Mouse (Mus musculus): ENCODE results near the gene Il22ra1. TPM values are rescaled to one million over a fixed set of nuclear protein-coding genes. Genes with fewer than 3 reads are reported as not detected.
"Not testable (repeated sequence)": the region's sequence is repeated elsewhere in the genome, so short reads cannot be mapped to it uniquely, and the experiment has no call there.

The Il22ra1 gene
- polyA plus RNA-seq, 1 experiment from 2014 or later = 0.33 TPM

- Histone ChIP-seq H3K36me3 (ENCODE audit: control insufficient read depth, insufficient read depth, low read length) (no peaks in the 10 kb centered on the region), H3K4me1 (ENCODE audit: control insufficient read depth, insufficient read depth, low read length) (no peaks in the 10 kb centered on the region), H3K4me2 (ENCODE audit: low read depth, low read length) (no peak overlapping the region), H3K9me3 (ENCODE audit: control insufficient read depth, low read length) (peaks cover 6% of the 10 kb centered on the region; the same call in 1 of the 2 replicates), H3K27ac (replicated peaks; ENCODE audit: low read depth, low read length) (no peak overlapping the region), H3K27me3 (replicated peaks; ENCODE audit: control insufficient read depth, insufficient read depth, low read length) (no peaks in the 10 kb centered on the region), H3K4me3 (ENCODE audit: low read depth, low read length) (no peak overlapping the region), H3K9ac (ENCODE audit: low read depth, low read length) (no peak overlapping the region)
- 85% methylated on average over 8 of the region's 8 CpGs for WGBS
- DNase-seq (ENCODE audit: low spot score) = no peak
- ATAC-seq (ENCODE audit: low read depth) = no peak
These were observed 13.2 kb upstream of the Il22ra1 start for GRCm38 (mm10) chr4:135714776-135715175.

GRCm38 (mm10) chr4:135716438-135716837, 11.5 kb upstream of the Il22ra1 start:
- ATAC-seq (ENCODE audit: low read depth); H3K4me2 ChIP-seq (ENCODE audit: low read depth, low read length); H3K27ac ChIP-seq (replicated peaks; ENCODE audit: low read depth, low read length); H3K36me3 ChIP-seq (ENCODE audit: control insufficient read depth, insufficient read depth, low read length); H3K27me3 ChIP-seq (replicated peaks; ENCODE audit: control insufficient read depth, insufficient read depth, low read length); H3K4me3 ChIP-seq (ENCODE audit: low read depth, low read length); H3K4me1 ChIP-seq (ENCODE audit: control insufficient read depth, insufficient read depth, low read length); H3K9me3 ChIP-seq (ENCODE audit: control insufficient read depth, low read length); DNase-seq (ENCODE audit: low spot score); H3K9ac ChIP-seq (ENCODE audit: low read depth, low read length): not testable (repeated sequence)
- 95% methylated on average over 11 of the region's 11 CpGs for WGBS

GRCm38 (mm10) chr4:135722540-135723290, 5.3 kb upstream of the Il22ra1 start:
- no peak overlapping the region for H3K9ac ChIP-seq (ENCODE audit: low read depth, low read length)
- H3K4me2 ChIP-seq (ENCODE audit: low read depth, low read length) = no peak overlapping the region
- H3K4me3 ChIP-seq (ENCODE audit: low read depth, low read length) = no peak overlapping the region
- peaks cover 6% of the 10 kb centered on the region; the same call in 1 of the 2 replicates for H3K9me3 ChIP-seq (ENCODE audit: control insufficient read depth, low read length)
- no peaks in the 10 kb centered on the region; the same call in 1 of the 2 replicates for H3K4me1 ChIP-seq (ENCODE audit: control insufficient read depth, insufficient read depth, low read length)
- DNase-seq (ENCODE audit: low spot score) = no peak
- no peak overlapping the region for H3K27ac ChIP-seq (replicated peaks; ENCODE audit: low read depth, low read length)
- no peaks in the 10 kb centered on the region for H3K27me3 ChIP-seq (replicated peaks; ENCODE audit: control insufficient read depth, insufficient read depth, low read length)
- ATAC-seq (ENCODE audit: low read depth) = peak; percentile 35; the same call in 1 of the 2 replicates
- no peaks in the 10 kb centered on the region for H3K36me3 ChIP-seq (ENCODE audit: control insufficient read depth, insufficient read depth, low read length)
- WGBS = 73% methylated on average over 15 of the region's 17 CpGs

- Histone ChIP-seq H3K27ac (replicated peaks; ENCODE audit: low read depth, low read length) (no peak overlapping the region), H3K9ac (ENCODE audit: low read depth, low read length) (no peak overlapping the region), H3K27me3 (replicated peaks; ENCODE audit: control insufficient read depth, insufficient read depth, low read length) (no peaks in the 10 kb centered on the region), H3K4me2 (ENCODE audit: low read depth, low read length) (no peak overlapping the region), H3K9me3 (ENCODE audit: control insufficient read depth, low read length) (peaks cover 6% of the 10 kb centered on the region; the same call in 1 of the 2 replicates), H3K36me3 (ENCODE audit: control insufficient read depth, insufficient read depth, low read length) (no peaks in the 10 kb centered on the region), H3K4me1 (ENCODE audit: control insufficient read depth, insufficient read depth, low read length) (no peaks in the 10 kb centered on the region; the same call in 1 of the 2 replicates), H3K4me3 (ENCODE audit: low read depth, low read length) (no peak overlapping the region)
- ATAC-seq (ENCODE audit: low read depth) (no peak), DNase-seq (ENCODE audit: low spot score) (no peak)
- WGBS = 63% methylated on average over 11 of the region's 11 CpGs
These were observed 1.6 kb upstream of the Il22ra1 start for GRCm38 (mm10) chr4:135726416-135726815.

- H3K27ac ChIP-seq (replicated peaks; ENCODE audit: low read depth, low read length) = no peak overlapping the region
- 0 out of 2 replicates have a peak, but pooled peaks have one; percentile 8 for ATAC-seq (ENCODE audit: low read depth)
- H3K27me3 ChIP-seq (replicated peaks; ENCODE audit: control insufficient read depth, insufficient read depth, low read length) = no peaks in the 10 kb centered on the region
- no peak for DNase-seq (ENCODE audit: low spot score)
- peaks cover 6% of the 10 kb centered on the region; the same call in 1 of the 2 replicates for H3K9me3 ChIP-seq (ENCODE audit: control insufficient read depth, low read length)
- H3K9ac ChIP-seq (ENCODE audit: low read depth, low read length) = no peak overlapping the region
- no peak overlapping the region for H3K4me3 ChIP-seq (ENCODE audit: low read depth, low read length)
- no peaks in the 10 kb centered on the region; the same call in 1 of the 2 replicates for H3K4me1 ChIP-seq (ENCODE audit: control insufficient read depth, insufficient read depth, low read length)
- WGBS = 63% methylated on average over 9 of the region's 9 CpGs
- H3K4me2 ChIP-seq (ENCODE audit: low read depth, low read length) = no peak overlapping the region
- H3K36me3 ChIP-seq (ENCODE audit: control insufficient read depth, insufficient read depth, low read length) = no peaks in the 10 kb centered on the region
These were observed 2.2 kb downstream of the Il22ra1 start for GRCm38 (mm10) chr4:135730204-135730603.

- 58% methylated on average over 8 of the region's 8 CpGs for WGBS
- no peak overlapping the region for H3K4me2 ChIP-seq (ENCODE audit: low read depth, low read length)
- no peak for ATAC-seq (ENCODE audit: low read depth)
- H3K9me3 ChIP-seq (ENCODE audit: control insufficient read depth, low read length) = peaks cover 6% of the 10 kb centered on the region; the same call in 1 of the 2 replicates
- no peaks in the 10 kb centered on the region for H3K27me3 ChIP-seq (replicated peaks; ENCODE audit: control insufficient read depth, insufficient read depth, low read length)
- H3K27ac ChIP-seq (replicated peaks; ENCODE audit: low read depth, low read length) = no peak overlapping the region
- no peak for DNase-seq (ENCODE audit: low spot score)
- H3K9ac ChIP-seq (ENCODE audit: low read depth, low read length) = no peak overlapping the region
- H3K4me1 ChIP-seq (ENCODE audit: control insufficient read depth, insufficient read depth, low read length) = no peaks in the 10 kb centered on the region; the same call in 1 of the 2 replicates
- no peaks in the 10 kb centered on the region for H3K36me3 ChIP-seq (ENCODE audit: control insufficient read depth, insufficient read depth, low read length)
- H3K4me3 ChIP-seq (ENCODE audit: low read depth, low read length) = no peak overlapping the region
These were observed 3.0 kb downstream of the Il22ra1 start for GRCm38 (mm10) chr4:135730951-135731350.

- no peak overlapping the region for H3K4me3 ChIP-seq (ENCODE audit: low read depth, low read length)
- H3K27me3 ChIP-seq (replicated peaks; ENCODE audit: control insufficient read depth, insufficient read depth, low read length) = no peaks in the 10 kb centered on the region
- no peaks in the 10 kb centered on the region; the same call in 1 of the 2 replicates for H3K4me1 ChIP-seq (ENCODE audit: control insufficient read depth, insufficient read depth, low read length)
- no peak overlapping the region for H3K9ac ChIP-seq (ENCODE audit: low read depth, low read length)
- DNase-seq (ENCODE audit: low spot score) = no peak
- 92% methylated on average over 14 of the region's 14 CpGs for WGBS
- no peaks in the 10 kb centered on the region for H3K36me3 ChIP-seq (ENCODE audit: control insufficient read depth, insufficient read depth, low read length)
- peaks cover 6% of the 10 kb centered on the region; the same call in 1 of the 2 replicates for H3K9me3 ChIP-seq (ENCODE audit: control insufficient read depth, low read length)
- no peak overlapping the region for H3K27ac ChIP-seq (replicated peaks; ENCODE audit: low read depth, low read length)
- ATAC-seq (ENCODE audit: low read depth) = no peak
- no peak overlapping the region for H3K4me2 ChIP-seq (ENCODE audit: low read depth, low read length)
These were observed 5.9 kb downstream of the Il22ra1 start for GRCm38 (mm10) chr4:135733901-135734300.

GRCm38 (mm10) chr4:135736903-135737302, 8.9 kb downstream of the Il22ra1 start:
- Histone ChIP-seq H3K9ac (ENCODE audit: low read depth, low read length) (no peak overlapping the region), H3K9me3 (ENCODE audit: control insufficient read depth, low read length) (peaks cover 6% of the 10 kb centered on the region; the same call in 1 of the 2 replicates), H3K4me2 (ENCODE audit: low read depth, low read length) (no peak overlapping the region), H3K27ac (replicated peaks; ENCODE audit: low read depth, low read length) (no peak overlapping the region), H3K4me1 (ENCODE audit: control insufficient read depth, insufficient read depth, low read length) (no peaks in the 10 kb centered on the region), H3K4me3 (ENCODE audit: low read depth, low read length) (no peak overlapping the region), H3K27me3 (replicated peaks; ENCODE audit: control insufficient read depth, insufficient read depth, low read length) (no peaks in the 10 kb centered on the region), H3K36me3 (ENCODE audit: control insufficient read depth, insufficient read depth, low read length) (no peaks in the 10 kb centered on the region)
- ATAC-seq (ENCODE audit: low read depth) (no peak), DNase-seq (ENCODE audit: low spot score) (no peak)
- 68% methylated on average over 3 of the region's 3 CpGs for WGBS

Data from embryonic facial prominence, embryonic 14.5 days (tissue).